In genomic region chr16:24901139-24901859, GRCm38 (mm10) we compare ENCODE assay signal across 29 mouse cellular contexts.
DNase-seq lines count a peak whose midpoint lies in the region; ATAC-seq and TF ChIP-seq lines count a peak whose summit lies in the region.
"Had no signal": no experiment of that assay in that cellular context is flagged by ENCODE, and none has a peak within 500 bp of the region (broad histone marks: within the 10 kb centered on the region; RNA-seq: fewer than 3 reads in every experiment).

No protein-coding gene starts in this region.

- H3K9ac ChIP-seq in kidney, embryonic 16.5 days (replicated peaks; ENCODE audit: low read length), result no peak overlapping the region
- no peak overlapping the region for H3K9ac ChIP-seq in intestine, embryonic 14.5 days (ENCODE audit: low read length)
- H3K9ac ChIP-seq: embryonic facial prominence, embryonic 13.5 days; forebrain, embryonic 12.5 days; hindbrain, embryonic 14.5 days; limb, embryonic 12.5 days; liver, embryonic 14.5 days had no signal

- no peak for DNase-seq in gastrocnemius, adult 2 months
- no peak for DNase-seq in gastrocnemius, postnatal 36 days
- DNase-seq in kidney, postnatal 25 days, result no peak
- DNase-seq in intestine, embryonic 14.5 days (ENCODE audit: low spot score), result no peak
- DNase-seq in mesoderm, embryonic 11.5 days (ENCODE audit: low read depth, low spot score), result peak; percentile 20
- DNase-seq: adrenal gland, postnatal 25 days; B cell, adult 2 months; cerebellum, adult 8-10 months; cerebellum, postnatal 36 days; heart, postnatal 4 days; right cerebral cortex, adult 18-20 months; right cerebral cortex, postnatal 4 days; thymus, postnatal 14 days had no signal

- peak overlapping the region; percentile 82 for H3K27ac ChIP-seq in gastrocnemius, adult 2 months
- peak overlapping the region; percentile 71 for H3K27ac ChIP-seq in kidney, embryonic 16.5 days (ENCODE audit: low read length)
- no peak overlapping the region for H3K27ac ChIP-seq in intestine, embryonic 14.5 days (ENCODE audit: low read depth)
- H3K27ac ChIP-seq: embryonic facial prominence, embryonic 13.5 days; forebrain, embryonic 12.5 days; heart, embryonic 10.5 days; hindbrain, embryonic 14.5 days; limb, embryonic 12.5 days; liver, embryonic 14.5 days; macrophage had no signal

- 22% methylated on average over 6 of the region's 6 CpGs for WGBS in kidney, embryonic 16.5 days
- 44% methylated on average over 6 of the region's 6 CpGs for WGBS in intestine, embryonic 14.5 days

- no peak overlapping the region for H3K4me3 ChIP-seq in gastrocnemius, adult 2 months
- H3K4me3 ChIP-seq in kidney, embryonic 16.5 days (ENCODE audit: low read length), result no peak overlapping the region
- no peak overlapping the region for H3K4me3 ChIP-seq in intestine, embryonic 14.5 days (ENCODE audit: low read depth, low read length)
- H3K4me3 ChIP-seq: embryonic facial prominence, embryonic 13.5 days; erythroblast, embryonic 14.5 days; forebrain, embryonic 12.5 days; heart, embryonic 10.5 days; limb, embryonic 12.5 days had no signal

- H3K4me2 ChIP-seq in kidney, embryonic 16.5 days (replicated peaks; ENCODE audit: low read depth, low read length), result no peak overlapping the region
- no peak overlapping the region for H3K4me2 ChIP-seq in intestine, embryonic 14.5 days (ENCODE audit: low read length)
- H3K4me2 ChIP-seq: embryonic facial prominence, embryonic 13.5 days; forebrain, embryonic 12.5 days; hindbrain, embryonic 14.5 days; limb, embryonic 12.5 days; midbrain, embryonic 11.5 days had no signal

- no peaks in the 10 kb centered on the region for H3K27me3 ChIP-seq in kidney, embryonic 16.5 days (ENCODE audit: insufficient read depth, low read length)
- no peaks in the 10 kb centered on the region for H3K27me3 ChIP-seq in intestine, embryonic 14.5 days (replicated peaks; ENCODE audit: control insufficient read depth, insufficient read depth, low read length)
- H3K27me3 ChIP-seq: CH12.LX; embryonic facial prominence, embryonic 13.5 days; limb, embryonic 12.5 days; Patski had no signal

- no peaks in the 10 kb centered on the region for H3K36me3 ChIP-seq in kidney, embryonic 16.5 days (ENCODE audit: insufficient read depth, low read length)
- H3K36me3 ChIP-seq in intestine, embryonic 14.5 days (ENCODE audit: control insufficient read depth, insufficient read depth, low read length), result no peaks in the 10 kb centered on the region
- H3K36me3 ChIP-seq: embryonic facial prominence, embryonic 13.5 days; forebrain, embryonic 12.5 days; G1E; heart, embryonic 10.5 days; limb, embryonic 12.5 days had no signal

- no peaks in the 10 kb centered on the region for H3K9me3 ChIP-seq in kidney, embryonic 16.5 days (ENCODE audit: low read length)
- H3K9me3 ChIP-seq in intestine, embryonic 14.5 days (ENCODE audit: control insufficient read depth, low read length), result no peaks in the 10 kb centered on the region
- H3K9me3 ChIP-seq: embryonic facial prominence, embryonic 13.5 days; forebrain, embryonic 12.5 days; heart, embryonic 10.5 days; limb, embryonic 12.5 days had no signal

- TF ChIP-seq CTCF in gastrocnemius, adult 2 months (IDR thresholded peaks at IDR 0.05), result no peak

- ATAC-seq in kidney, embryonic 16.5 days (ENCODE audit: low FRiP score, low TSS enrichment), result peak; percentile 49; the same call in 1 of the 2 replicates
- ATAC-seq in intestine, embryonic 14.5 days (replicated peaks; ENCODE audit: low FRiP score, low TSS enrichment, low read depth), result 0 out of 2 replicates have a peak, but pooled peaks have one; percentile 23
- ATAC-seq in activated CD4-positive, CD25-positive, alpha-beta regulatory T cell, adult 4 months, result no peak
- ATAC-seq: inflammation-experienced regulatory T-cells, adult 6 months; lung, postnatal 0 days; Patski had no signal

- peaks cover 37% of the 10 kb centered on the region for H3K4me1 ChIP-seq in kidney, embryonic 16.5 days (ENCODE audit: insufficient read depth, low read length)
- H3K4me1 ChIP-seq in intestine, embryonic 14.5 days (replicated peaks; ENCODE audit: control insufficient read depth, insufficient read depth, low read length), result peaks cover 14% of the 10 kb centered on the region

- intact Hi-C loops in gastrocnemius, adult 2 months (cut with DNase I), result loop anchor here (5.0 kb wide), 1 partner anchor 919 kb away; no protein-coding TSS in a partner anchor
- intact Hi-C loops in gastrocnemius, postnatal 36 days (cut with DNase I), result no loop called here
